Mouse (Mus musculus): ENCODE measurements at regions not wholly inside any gene's neighbourhood (a gene's known extent, or its start where the extent isn't known, plus 50 kb on each side); places are given as distances from the start of the nearest gene placed in this dataset.
"Not testable (repeated sequence)": the region's sequence is repeated elsewhere in the genome, so short reads cannot be mapped to it uniquely, and the experiment has no call there.

DNA sequence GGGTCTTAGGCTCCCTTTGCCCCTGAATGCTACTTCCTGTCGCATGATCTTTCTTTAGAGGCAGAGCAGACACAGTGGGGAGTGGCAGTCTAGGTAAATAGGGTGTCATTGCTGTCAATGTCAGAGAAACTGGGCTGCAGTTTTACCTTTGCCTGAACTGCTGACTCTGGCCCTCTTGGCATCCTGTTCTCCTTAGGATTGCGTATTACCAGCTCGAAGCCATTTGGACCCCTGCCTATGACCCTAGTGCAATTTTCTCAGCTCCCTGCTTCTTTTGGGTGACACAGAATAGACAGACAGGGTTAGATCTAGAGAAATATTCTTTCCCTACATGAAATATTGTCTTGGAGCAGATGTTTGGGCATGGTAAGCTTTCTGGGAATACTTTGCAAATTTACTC is 467.3 kb upstream of the Slc35b3 start:
- H3K36me3 ChIP-seq = no peaks in the 10 kb centered on the region
- ATAC-seq (ENCODE audit: borderline replicate concordance, extremely low read depth, low FRiP score, low TSS enrichment) = no peak
- H3K9ac ChIP-seq = no peak overlapping the region
- H3K4me1 ChIP-seq = no peaks in the 10 kb centered on the region
- 53% methylated on average over 3 of the region's 3 CpGs for WGBS
- no peak overlapping the region for H3K4me3 ChIP-seq
- no peaks in the 10 kb centered on the region for H3K9me3 ChIP-seq
- no peak overlapping the region for H3K27ac ChIP-seq
- H3K27me3 ChIP-seq = no peaks in the 10 kb centered on the region
- no peak overlapping the region for H3K4me2 ChIP-seq

DNA sequence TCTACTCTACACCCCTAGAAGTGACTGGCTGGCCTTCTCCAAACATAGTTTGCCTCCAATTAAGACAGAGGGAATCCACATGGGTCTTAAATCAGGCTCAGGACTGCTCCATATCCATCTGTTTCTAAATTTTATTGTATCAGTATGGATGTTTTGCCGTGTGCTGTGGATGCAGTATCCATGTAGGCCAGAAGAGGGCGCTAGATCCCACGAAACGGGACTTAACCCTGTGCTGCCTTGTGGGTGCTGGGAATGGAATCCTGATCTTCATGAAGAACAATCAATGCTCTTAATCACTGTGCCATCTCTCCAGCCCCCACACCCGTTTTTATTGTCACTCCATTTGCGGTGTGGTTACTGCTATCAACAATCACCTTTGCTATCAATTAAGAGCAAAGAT is 465.3 kb upstream of the Slc35b3 start:
- Histone ChIP-seq H3K9me3 (no peaks in the 10 kb centered on the region), H3K27ac (no peak overlapping the region)
- WGBS = 65% methylated on average over 6 of the region's 6 CpGs

DNA sequence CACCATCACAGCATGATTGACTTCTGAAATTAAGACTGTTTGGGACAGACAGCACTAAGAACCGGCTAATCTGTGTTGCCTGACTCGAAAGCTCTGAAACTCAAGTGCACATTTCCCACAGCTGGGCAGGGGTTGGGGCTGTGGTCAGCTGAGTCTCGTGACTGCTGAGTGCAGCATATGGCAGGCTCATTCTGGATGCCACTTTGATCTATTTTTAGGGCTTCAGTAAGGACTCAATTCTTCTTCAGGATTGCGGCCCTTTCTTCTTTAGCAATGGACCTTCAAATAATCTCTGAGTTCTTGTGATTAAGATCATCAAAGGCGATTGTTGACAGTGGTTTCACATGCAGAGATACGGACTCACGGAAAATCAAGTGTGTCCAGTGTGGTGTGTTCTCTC is 457.5 kb upstream of the Slc35b3 start:
- H3K36me3 ChIP-seq = no peaks in the 10 kb centered on the region
- H3K4me2 ChIP-seq = no peak overlapping the region
- H3K4me3 ChIP-seq = no peak overlapping the region
- H3K9ac ChIP-seq = no peak overlapping the region
- no peaks in the 10 kb centered on the region for H3K9me3 ChIP-seq
- no peak overlapping the region for H3K27ac ChIP-seq
- H3K27me3 ChIP-seq = no peaks in the 10 kb centered on the region
- WGBS = 37% methylated on average over 7 of the region's 7 CpGs
- no peaks in the 10 kb centered on the region for H3K4me1 ChIP-seq
- no peak for ATAC-seq (ENCODE audit: borderline replicate concordance, extremely low read depth, low FRiP score, low TSS enrichment)

More for the DNA sequence above, 465.3 kb upstream of the Slc35b3 start:
- H3K4me1 ChIP-seq = no peaks in the 10 kb centered on the region
- H3K36me3 ChIP-seq = no peaks in the 10 kb centered on the region
- H3K27me3 ChIP-seq = no peaks in the 10 kb centered on the region
- H3K4me3 ChIP-seq = no peak overlapping the region
- no peak for ATAC-seq (ENCODE audit: borderline replicate concordance, extremely low read depth, low FRiP score, low TSS enrichment)
- no peak overlapping the region for H3K9ac ChIP-seq
- H3K4me2 ChIP-seq = no peak overlapping the region

DNA sequence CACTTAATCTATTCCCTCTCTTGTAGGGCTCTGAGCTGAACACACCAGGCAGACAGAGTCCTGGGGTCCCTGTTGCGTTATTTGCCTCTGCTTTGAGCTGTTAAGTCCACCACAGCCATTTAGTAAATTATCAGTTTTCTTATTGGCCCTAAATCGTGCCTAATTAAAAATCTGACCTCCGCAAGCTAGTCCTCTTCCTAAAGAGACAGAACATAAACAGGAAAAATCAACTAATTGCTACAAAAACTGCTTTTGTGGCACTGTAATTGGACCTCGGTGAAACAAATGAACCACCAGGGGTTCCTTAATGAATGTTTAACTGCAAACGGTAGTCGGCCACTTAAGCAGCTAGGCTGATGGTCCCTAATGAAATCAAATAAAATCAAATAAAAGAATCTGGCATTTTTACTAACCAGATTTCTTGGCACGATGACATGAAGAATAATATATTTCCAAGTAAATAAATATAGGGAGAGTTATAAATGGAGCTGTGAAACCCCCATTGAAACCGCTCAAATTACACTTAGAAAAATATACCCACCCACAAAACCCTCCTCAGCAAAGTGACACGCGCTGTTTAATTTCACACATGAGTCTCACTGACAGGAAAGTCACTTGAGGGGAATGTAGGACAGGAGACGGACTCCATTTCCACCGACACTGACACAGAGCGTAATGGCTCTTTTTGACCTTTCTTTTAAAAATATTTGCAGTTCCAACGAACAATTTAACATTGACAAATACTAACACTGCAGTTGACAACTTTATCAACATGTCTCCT is 451.0 kb upstream of the Slc35b3 start:
- 52% methylated on average over 14 of the region's 14 CpGs for WGBS
- H3K4me3 ChIP-seq = no peak overlapping the region
- no peak overlapping the region for H3K4me2 ChIP-seq
- no peaks in the 10 kb centered on the region for H3K36me3 ChIP-seq
- H3K27me3 ChIP-seq = no peaks in the 10 kb centered on the region
- H3K9ac ChIP-seq = no peak overlapping the region
- no peak for ATAC-seq (ENCODE audit: borderline replicate concordance, extremely low read depth, low FRiP score, low TSS enrichment)
- no peaks in the 10 kb centered on the region for H3K9me3 ChIP-seq
- H3K27ac ChIP-seq = no peak overlapping the region
- H3K4me1 ChIP-seq = no peaks in the 10 kb centered on the region

DNA sequence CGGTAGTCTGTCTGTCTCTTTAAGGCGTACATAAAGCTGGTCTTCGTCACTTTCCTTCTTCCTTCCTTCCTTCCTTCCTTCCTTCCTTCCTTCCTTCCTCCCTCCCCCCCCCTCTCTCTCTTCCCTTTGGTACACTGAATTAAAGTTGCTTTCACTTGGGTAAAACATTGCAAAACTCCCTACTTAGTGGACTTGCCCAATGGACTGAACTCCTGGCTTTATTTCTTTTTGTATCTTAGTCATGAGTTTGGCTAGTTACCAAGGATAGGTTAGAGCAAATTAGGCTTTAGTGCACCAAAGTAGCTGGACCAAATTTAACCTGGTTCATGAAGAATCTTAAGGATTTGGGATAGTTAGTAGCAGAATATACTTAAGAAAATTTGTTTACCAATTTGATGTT is 431.9 kb upstream of the Slc35b3 start:
- H3K27ac ChIP-seq = no peak overlapping the region
- no peak overlapping the region for H3K4me3 ChIP-seq
- no peaks in the 10 kb centered on the region for H3K27me3 ChIP-seq
- H3K4me1 ChIP-seq = no peaks in the 10 kb centered on the region
- no peaks in the 10 kb centered on the region for H3K9me3 ChIP-seq
- no peak for ATAC-seq (ENCODE audit: borderline replicate concordance, extremely low read depth, low FRiP score, low TSS enrichment)
- 73% methylated on average over 3 of the region's 3 CpGs for WGBS
- H3K9ac ChIP-seq = no peak overlapping the region
- H3K4me2 ChIP-seq = no peak overlapping the region
- H3K36me3 ChIP-seq = no peaks in the 10 kb centered on the region

DNA sequence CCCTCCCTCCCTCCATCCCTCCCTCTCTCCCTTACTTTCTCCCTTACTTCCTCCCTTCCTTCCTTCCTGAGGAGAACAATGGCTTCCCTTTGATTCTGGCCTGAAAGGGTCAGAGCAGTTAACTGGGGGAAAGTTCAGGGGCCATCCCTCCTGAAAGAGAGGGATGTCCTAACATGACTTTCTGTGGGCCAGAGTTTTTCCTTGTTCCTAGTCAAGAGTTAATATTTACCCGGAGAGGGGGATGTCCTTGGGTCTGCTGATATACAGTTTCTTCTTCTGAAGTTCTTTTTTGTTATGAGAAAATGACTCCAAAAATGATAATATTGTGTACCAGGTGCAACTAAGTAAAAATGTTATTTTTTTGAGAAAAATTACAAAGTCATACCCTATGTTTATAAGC is 431.5 kb upstream of the Slc35b3 start:
- not testable (repeated sequence) for H3K27me3 ChIP-seq; H3K4me2 ChIP-seq; ATAC-seq (ENCODE audit: borderline replicate concordance, extremely low read depth, low FRiP score, low TSS enrichment); H3K9me3 ChIP-seq; H3K4me1 ChIP-seq; H3K27ac ChIP-seq; H3K4me3 ChIP-seq; H3K36me3 ChIP-seq; H3K9ac ChIP-seq
- WGBS = 71% methylated on average over 1 of the region's 1 CpGs

DNA sequence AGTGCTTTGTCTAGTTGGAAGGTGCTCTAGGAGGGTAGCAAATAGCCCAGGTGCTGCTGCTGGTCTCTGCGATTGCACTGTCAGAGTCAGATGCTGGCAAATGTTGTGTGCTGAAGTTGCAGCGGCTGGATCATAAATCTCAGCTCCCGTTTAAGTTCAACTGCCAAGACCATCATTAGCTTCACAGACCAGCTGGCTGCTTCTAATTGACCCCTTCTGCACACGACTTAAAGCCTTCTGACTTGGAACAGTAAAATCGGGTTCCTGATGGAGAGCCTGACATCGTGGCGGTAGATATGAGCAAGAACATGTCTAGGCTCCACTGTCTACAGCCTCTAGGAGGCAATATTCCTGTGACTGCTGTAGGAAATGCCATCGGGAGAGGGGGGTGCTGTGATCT is 416.0 kb upstream of the Slc35b3 start:
- H3K4me3 ChIP-seq = no peak overlapping the region
- no peaks in the 10 kb centered on the region for H3K4me1 ChIP-seq
- 68% methylated on average over 8 of the region's 8 CpGs for WGBS
- H3K27me3 ChIP-seq = no peaks in the 10 kb centered on the region
- H3K27ac ChIP-seq = no peak overlapping the region
- ATAC-seq (ENCODE audit: borderline replicate concordance, extremely low read depth, low FRiP score, low TSS enrichment) = no peak
- H3K36me3 ChIP-seq = no peaks in the 10 kb centered on the region
- no peaks in the 10 kb centered on the region for H3K9me3 ChIP-seq
- no peak overlapping the region for H3K9ac ChIP-seq
- H3K4me2 ChIP-seq = no peak overlapping the region

DNA sequence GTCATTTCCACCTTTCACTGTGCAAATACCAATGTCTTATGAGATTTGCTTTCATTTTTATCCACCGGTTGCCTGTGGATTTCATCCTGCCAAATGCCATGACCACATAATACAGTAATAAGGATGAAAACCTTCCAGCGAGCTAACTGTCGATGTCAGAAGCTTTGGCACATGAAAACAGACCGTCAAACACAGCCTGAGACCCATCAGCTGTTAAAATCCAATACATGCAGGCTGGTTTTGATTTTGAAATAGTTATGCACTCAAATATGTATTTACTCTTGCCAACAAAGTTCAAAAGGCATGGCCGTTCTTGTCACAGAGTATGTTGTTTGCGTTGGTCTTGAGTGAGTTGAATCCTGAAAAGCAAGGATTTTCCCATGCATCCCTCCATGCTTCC is 415.6 kb upstream of the Slc35b3 start:
- H3K9me3 ChIP-seq = no peaks in the 10 kb centered on the region
- WGBS = 59% methylated on average over 6 of the region's 6 CpGs
- no peaks in the 10 kb centered on the region for H3K36me3 ChIP-seq
- H3K4me2 ChIP-seq = no peak overlapping the region
- no peak overlapping the region for H3K9ac ChIP-seq
- no peak overlapping the region for H3K4me3 ChIP-seq
- no peaks in the 10 kb centered on the region for H3K4me1 ChIP-seq
- no peaks in the 10 kb centered on the region for H3K27me3 ChIP-seq
- H3K27ac ChIP-seq = no peak overlapping the region
- no peak; the same call in 1 of the 2 replicates for ATAC-seq (ENCODE audit: borderline replicate concordance, extremely low read depth, low FRiP score, low TSS enrichment)

DNA sequence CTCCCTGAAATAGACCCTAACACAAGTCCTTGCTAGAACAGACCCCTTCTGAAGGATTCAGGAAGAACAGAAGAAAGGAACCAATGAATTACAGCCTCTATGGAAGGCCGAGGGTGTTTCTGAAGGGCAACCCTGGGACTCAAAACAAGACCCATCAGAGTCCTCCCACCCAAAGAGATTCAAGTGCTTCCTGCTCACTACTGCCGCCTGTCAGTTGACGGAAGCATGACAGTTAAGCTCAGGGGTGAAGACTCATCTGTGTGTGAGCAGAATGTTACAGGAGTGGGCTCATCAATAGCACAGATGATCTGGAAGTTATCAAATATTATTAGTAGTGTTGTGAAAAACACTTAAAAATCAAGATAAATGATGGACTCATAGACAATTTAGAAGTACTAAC is 411.9 kb upstream of the Slc35b3 start:
- H3K27me3 ChIP-seq = no peaks in the 10 kb centered on the region
- H3K9me3 ChIP-seq = no peaks in the 10 kb centered on the region
- H3K4me3 ChIP-seq = no peak overlapping the region
- 74% methylated on average over 3 of the region's 3 CpGs for WGBS
- H3K27ac ChIP-seq = no peak overlapping the region
- H3K4me1 ChIP-seq = no peaks in the 10 kb centered on the region
- ATAC-seq (ENCODE audit: borderline replicate concordance, extremely low read depth, low FRiP score, low TSS enrichment) = no peak
- no peak overlapping the region for H3K9ac ChIP-seq
- no peaks in the 10 kb centered on the region for H3K36me3 ChIP-seq
- no peak overlapping the region for H3K4me2 ChIP-seq

DNA sequence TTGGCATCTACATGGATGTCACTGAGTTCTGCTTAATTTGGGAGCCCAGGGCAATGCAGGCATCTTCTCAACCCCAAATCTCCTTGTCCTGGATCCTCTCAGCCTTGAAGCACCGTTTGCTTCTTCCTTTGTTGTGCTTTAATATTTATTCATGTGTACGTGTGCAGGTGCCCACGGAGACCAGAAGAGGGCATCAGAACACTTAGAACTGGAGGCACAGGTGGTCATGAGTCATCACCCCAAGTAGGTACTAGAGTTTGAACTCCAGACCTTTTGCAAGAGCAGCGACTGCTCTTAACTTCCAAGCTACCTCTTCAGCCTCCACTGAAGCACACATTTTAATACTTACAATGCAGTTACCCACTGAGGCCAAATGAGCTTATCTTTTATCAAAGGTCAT is 403.0 kb upstream of the Slc35b3 start:
- ATAC-seq (ENCODE audit: borderline replicate concordance, extremely low read depth, low FRiP score, low TSS enrichment) = no peak
- H3K9me3 ChIP-seq = no peaks in the 10 kb centered on the region
- no peak overlapping the region for H3K4me3 ChIP-seq
- no peaks in the 10 kb centered on the region for H3K36me3 ChIP-seq
- no peaks in the 10 kb centered on the region for H3K4me1 ChIP-seq
- WGBS = 33% methylated on average over 4 of the region's 4 CpGs
- H3K27me3 ChIP-seq = no peaks in the 10 kb centered on the region
- no peak overlapping the region for H3K9ac ChIP-seq
- H3K27ac ChIP-seq = no peak overlapping the region
- H3K4me2 ChIP-seq = no peak overlapping the region

DNA sequence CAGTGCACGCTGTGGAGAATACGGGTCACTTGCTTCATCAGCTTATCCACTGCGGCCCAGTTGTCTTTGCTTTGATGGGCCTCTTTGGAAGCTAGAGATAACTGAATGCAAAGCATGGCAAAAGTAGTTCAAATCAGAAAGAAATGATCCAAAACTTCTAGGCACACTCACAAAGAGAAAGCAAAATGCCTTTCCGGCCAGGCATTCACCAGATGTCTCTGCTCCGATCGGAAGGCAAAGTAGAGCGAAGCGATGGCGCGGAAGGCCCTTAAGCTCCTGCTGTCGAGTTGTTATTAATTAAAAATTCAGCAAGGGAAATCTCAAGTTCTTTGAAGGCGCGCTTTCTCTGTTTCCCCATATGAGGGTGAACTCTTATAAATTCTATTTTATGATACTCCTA is 401.9 kb upstream of the Slc35b3 start:
- no peak overlapping the region for H3K4me3 ChIP-seq
- no peak for ATAC-seq (ENCODE audit: borderline replicate concordance, extremely low read depth, low FRiP score, low TSS enrichment)
- 75% methylated on average over 13 of the region's 13 CpGs for WGBS

DNA sequence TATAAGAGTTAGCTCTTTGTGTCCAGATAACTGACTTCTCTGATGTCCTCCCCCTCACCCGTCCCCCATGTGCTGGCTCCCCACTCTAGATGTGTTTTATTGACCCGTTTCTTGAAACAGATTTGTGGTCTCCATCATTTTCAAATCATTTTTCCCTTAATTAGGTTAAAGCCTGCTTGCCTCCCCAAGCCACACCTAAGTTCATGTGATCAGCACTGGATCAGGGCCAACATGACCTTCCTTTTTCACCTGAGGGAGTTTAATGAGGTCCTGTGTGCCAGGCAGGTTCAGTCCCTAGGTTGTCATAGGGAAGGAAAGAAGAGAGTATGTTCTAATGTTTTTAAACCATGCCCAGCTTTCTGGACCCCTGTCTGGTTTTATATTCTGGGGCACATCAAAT is 390.9 kb upstream of the Slc35b3 start:
- Histone ChIP-seq H3K4me2 (no peak overlapping the region), H3K27ac (no peak overlapping the region), H3K9me3 (no peaks in the 10 kb centered on the region), H3K4me3 (no peak overlapping the region), H3K9ac (no peak overlapping the region), H3K4me1 (no peaks in the 10 kb centered on the region), H3K36me3 (no peaks in the 10 kb centered on the region), H3K27me3 (no peaks in the 10 kb centered on the region)
- no peak for ATAC-seq (ENCODE audit: borderline replicate concordance, extremely low read depth, low FRiP score, low TSS enrichment)
- 46% methylated on average over 2 of the region's 2 CpGs for WGBS

More for the DNA sequence above, 401.9 kb upstream of the Slc35b3 start:
- no peak overlapping the region for H3K9ac ChIP-seq
- H3K4me1 ChIP-seq = no peaks in the 10 kb centered on the region
- no peaks in the 10 kb centered on the region for H3K9me3 ChIP-seq
- no peak overlapping the region for H3K27ac ChIP-seq
- no peak overlapping the region for H3K4me2 ChIP-seq
- no peaks in the 10 kb centered on the region for H3K36me3 ChIP-seq
- H3K27me3 ChIP-seq = no peaks in the 10 kb centered on the region

DNA sequence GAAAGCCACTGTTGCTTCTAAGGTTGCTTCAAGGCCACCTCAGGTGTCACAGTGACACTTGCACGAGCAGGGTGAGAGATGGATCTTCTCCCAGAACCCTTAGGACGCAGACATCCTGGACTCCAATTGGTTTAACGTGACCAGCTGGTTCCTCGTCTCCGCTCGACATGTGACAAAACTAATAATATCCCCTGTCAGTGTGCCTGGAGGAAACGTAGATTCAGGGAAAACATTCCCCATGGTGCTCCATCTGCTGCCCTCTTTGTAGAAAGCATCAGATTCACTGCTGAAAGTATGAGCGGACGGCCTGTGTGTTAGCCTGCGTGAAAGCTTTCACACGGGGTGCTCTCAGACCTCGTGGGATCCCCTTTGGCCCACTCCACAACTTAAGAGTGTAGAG is 390.0 kb upstream of the Slc35b3 start:
- H3K4me3 ChIP-seq = no peak overlapping the region
- 72% methylated on average over 12 of the region's 12 CpGs for WGBS
- no peak overlapping the region for H3K27ac ChIP-seq
- H3K36me3 ChIP-seq = no peaks in the 10 kb centered on the region
- no peak overlapping the region for H3K4me2 ChIP-seq
- no peak for ATAC-seq (ENCODE audit: borderline replicate concordance, extremely low read depth, low FRiP score, low TSS enrichment)
- H3K9ac ChIP-seq = no peak overlapping the region
- no peaks in the 10 kb centered on the region for H3K27me3 ChIP-seq
- H3K9me3 ChIP-seq = no peaks in the 10 kb centered on the region
- H3K4me1 ChIP-seq = no peaks in the 10 kb centered on the region

All from lung, embryonic 15.5 days (tissue).